ENCODE assay signal across 9 mouse cellular contexts in the genomic region with DNA sequence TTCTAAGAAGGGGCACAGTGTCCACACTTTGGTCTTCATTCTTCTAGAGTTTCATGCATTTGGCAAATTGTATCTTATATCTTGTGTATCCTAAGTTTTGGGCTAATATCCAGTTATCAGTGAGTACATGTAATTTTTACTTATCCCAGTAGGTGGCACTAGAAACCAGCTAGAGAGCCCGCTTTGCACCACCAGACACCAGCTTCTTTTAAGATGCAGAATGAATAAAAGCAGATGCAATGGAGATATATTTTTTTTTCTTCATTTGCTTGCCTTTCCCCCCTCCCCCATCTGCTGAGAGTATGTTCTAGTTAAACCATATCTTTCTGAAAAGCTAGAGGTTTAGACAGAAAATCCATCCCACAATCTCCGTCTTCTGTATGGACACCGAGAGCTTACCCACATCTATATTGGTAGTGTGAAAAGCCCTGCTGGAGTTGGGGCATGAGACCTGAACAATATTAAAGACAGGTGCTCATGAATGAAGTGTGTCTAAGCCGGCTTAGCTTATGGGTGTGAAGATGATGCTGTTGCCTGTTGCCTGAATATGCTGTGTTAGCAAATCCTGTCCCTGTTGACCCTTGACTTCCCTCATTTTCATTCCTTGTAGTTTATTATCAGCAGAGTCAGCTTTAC. TPM values are rescaled to one million over a fixed set of nuclear protein-coding genes. Genes with fewer than 3 reads are reported as not detected.
A peak's percentile ranks its signal among the peaks of the same experiment; 100 is the strongest.
DNase-seq lines count a peak whose midpoint lies in the region; ATAC-seq and TF ChIP-seq lines count a peak whose summit lies in the region.
"Had no signal": no experiment of that assay in that cellular context is flagged by ENCODE, and none has a peak within 500 bp of the region (broad histone marks: within the 10 kb centered on the region; RNA-seq: fewer than 3 reads in every experiment).

No protein-coding gene starts in this region.

- TF ChIP-seq EP300 in CH12.LX (IDR thresholded peaks at IDR 0.05; ENCODE audit: low read length): no peak

- in situ Hi-C loops in CH12.LX (cut with MboI; ENCODE audit: low pct_ligation_motif_present, low pct_unique_long_range_greater_than_20kb, low sequenced_read_pairs): no loop called here

- no peaks in the 10 kb centered on the region for H3K4me1 ChIP-seq in hindbrain, embryonic 16.5 days (ENCODE audit: control insufficient read depth, insufficient read depth, low read depth, low read length)
- H3K4me1 ChIP-seq in hindbrain, embryonic 10.5 days (replicated peaks): 0 out of 2 replicates have a peak, but pooled peaks cover 8% of the 10 kb centered on the region
- no peaks in the 10 kb centered on the region for H3K4me1 ChIP-seq in CH12.LX (ENCODE audit: control insufficient read depth in 1 of 2, insufficient read depth in 2 of 2)
- H3K4me1 ChIP-seq in forebrain, embryonic 15.5 days: 0 out of 2 replicates have a peak, but pooled peaks cover 3% of the 10 kb centered on the region
- no peaks in the 10 kb centered on the region for H3K4me1 ChIP-seq in midbrain, postnatal 0 days (ENCODE audit: insufficient read depth, low read length)

- no peaks in the 10 kb centered on the region for H3K9me3 ChIP-seq in hindbrain, embryonic 16.5 days (ENCODE audit: control insufficient read depth, low read length)
- no peaks in the 10 kb centered on the region for H3K9me3 ChIP-seq in hindbrain, embryonic 10.5 days
- H3K9me3 ChIP-seq in CH12.LX (replicated peaks; ENCODE audit: low read length): no peaks in the 10 kb centered on the region
- no peaks in the 10 kb centered on the region for H3K9me3 ChIP-seq in forebrain, embryonic 15.5 days
- H3K9me3 ChIP-seq in midbrain, postnatal 0 days (ENCODE audit: low read length): no peaks in the 10 kb centered on the region

- H3K4me3 ChIP-seq in hindbrain, embryonic 16.5 days (ENCODE audit: low read length): no peak overlapping the region
- no peak overlapping the region for H3K4me3 ChIP-seq in hindbrain, embryonic 10.5 days
- H3K4me3 ChIP-seq in CH12.LX (replicated peaks in 1 of 3; ENCODE audit: low read depth in 2 of 3, low read length in 2 of 3, poor library complexity in 1 of 3): no peak overlapping the region
- no peak overlapping the region for H3K4me3 ChIP-seq in forebrain, embryonic 15.5 days
- no peak overlapping the region for H3K4me3 ChIP-seq in midbrain, postnatal 0 days (ENCODE audit: low read depth, low read length)

- no peaks in the 10 kb centered on the region for H3K27me3 ChIP-seq in hindbrain, embryonic 16.5 days (replicated peaks; ENCODE audit: control insufficient read depth, insufficient read depth, low read length)
- no peaks in the 10 kb centered on the region for H3K27me3 ChIP-seq in hindbrain, embryonic 10.5 days (ENCODE audit: insufficient read depth, poor library complexity, severe bottlenecking)
- H3K27me3 ChIP-seq in CH12.LX (replicated peaks): peaks cover 30% of the 10 kb centered on the region
- H3K27me3 ChIP-seq in forebrain, embryonic 15.5 days: no peaks in the 10 kb centered on the region
- no peaks in the 10 kb centered on the region; the same call in 1 of the 2 replicates for H3K27me3 ChIP-seq in midbrain, postnatal 0 days (ENCODE audit: insufficient read depth, low read length)

- WGBS in hindbrain, embryonic 16.5 days: 54% methylated on average over 4 of the region's 4 CpGs
- WGBS in hindbrain, embryonic 10.5 days: 63% methylated on average over 4 of the region's 4 CpGs
- WGBS in forebrain, embryonic 15.5 days: 44% methylated on average over 4 of the region's 4 CpGs
- 34% methylated on average over 4 of the region's 4 CpGs for WGBS in midbrain, postnatal 0 days

- no peaks in the 10 kb centered on the region for H3K36me3 ChIP-seq in hindbrain, embryonic 16.5 days (ENCODE audit: control insufficient read depth, insufficient read depth, low read length)
- H3K36me3 ChIP-seq in hindbrain, embryonic 10.5 days: no peaks in the 10 kb centered on the region
- no peaks in the 10 kb centered on the region for H3K36me3 ChIP-seq in CH12.LX (replicated peaks in 1 of 2; ENCODE audit: control insufficient read depth in 1 of 2, insufficient read depth in 1 of 2, low read length in 1 of 2)
- no peaks in the 10 kb centered on the region for H3K36me3 ChIP-seq in forebrain, embryonic 15.5 days
- no peaks in the 10 kb centered on the region for H3K36me3 ChIP-seq in midbrain, postnatal 0 days (ENCODE audit: insufficient read depth, low read length)

- no peak overlapping the region for H3K9ac ChIP-seq in hindbrain, embryonic 16.5 days (ENCODE audit: low read depth, low read length)
- no peak overlapping the region for H3K9ac ChIP-seq in CH12.LX (ENCODE audit: insufficient read depth, low read depth)
- no peak overlapping the region for H3K9ac ChIP-seq in forebrain, embryonic 15.5 days (replicated peaks)
- H3K9ac ChIP-seq in midbrain, postnatal 0 days (replicated peaks; ENCODE audit: low read length, poor library complexity, severe bottlenecking): no peak overlapping the region

- peak; percentile 71 for TF ChIP-seq RAD21 in CH12.LX (IDR thresholded peaks at IDR 0.05; ENCODE audit: low read depth, low read length)

- H3K4me2 ChIP-seq in hindbrain, embryonic 16.5 days (ENCODE audit: low read length): no peak overlapping the region
- no peak overlapping the region for H3K4me2 ChIP-seq in CH12.LX (ENCODE audit: insufficient read depth, low read depth, poor library complexity, severe bottlenecking)
- H3K4me2 ChIP-seq in forebrain, embryonic 15.5 days (replicated peaks): no peak overlapping the region
- H3K4me2 ChIP-seq in midbrain, postnatal 0 days (ENCODE audit: low read depth, low read length, poor library complexity, severe bottlenecking): no peak overlapping the region

- dilution Hi-C loops in CH12.LX (cut with MboI; ENCODE audit: extremely low pct_ligation_motif_present, extremely low pct_unique_long_range_greater_than_20kb, low sequenced_read_pairs): no loop called here

- no peaks in the 10 kb centered on the region for H3K79me2 ChIP-seq in CH12.LX (replicated peaks; ENCODE audit: control insufficient read depth, extremely low read depth, insufficient read depth, poor library complexity, severe bottlenecking)

- ATAC-seq in hindbrain, embryonic 16.5 days: peak; percentile 63; the same call in 1 of the 2 replicates
- ATAC-seq in forebrain, embryonic 15.5 days (replicated peaks): peak; percentile 62
- ATAC-seq in midbrain, postnatal 0 days (ENCODE audit: low FRiP score): peak; percentile 16; the same call in 1 of the 2 replicates

- no peak overlapping the region for H3K27ac ChIP-seq in hindbrain, embryonic 16.5 days (ENCODE audit: low read depth, low read length)
- no peak overlapping the region for H3K27ac ChIP-seq in hindbrain, embryonic 10.5 days
- no peak overlapping the region for H3K27ac ChIP-seq in CH12.LX (ENCODE audit: insufficient read depth, low read depth)
- H3K27ac ChIP-seq in forebrain, embryonic 15.5 days (replicated peaks): no peak overlapping the region
- no peak overlapping the region for H3K27ac ChIP-seq in midbrain, postnatal 0 days (ENCODE audit: low read depth, low read length)

- peak; percentile 21 to 67; a peak in 2 of 4 replicates for TF ChIP-seq CTCF in CH12.LX (conservative IDR thresholded peaks at IDR 0.05 in 1 of 2, IDR thresholded peaks at IDR 0.05 in 1 of 2; ENCODE audit: low read depth in 2 of 2, low read length in 2 of 2)
- peak; percentile 82 for TF ChIP-seq CTCF in midbrain, postnatal 0 days (IDR thresholded peaks at IDR 0.05)

- no peak for DNase-seq in hindbrain, embryonic 10.5 days (ENCODE audit: low spot score)
- DNase-seq in CH12.LX (ENCODE audit: extremely low read depth) (peak; percentile 26), ZHBTc4 (ENCODE audit: low read depth, low spot score) (peak; percentile 21)
- peak; percentile 77 for DNase-seq in midbrain, postnatal 0 days (ENCODE audit: low spot score)
- DNase-seq in ovary, postnatal 14 days (ENCODE audit: low spot score): no peak
- no peak for DNase-seq in thymus, adult 18-20 months

- TF ChIP-seq POLR2A in CH12.LX (IDR thresholded peaks at IDR 0.05; ENCODE audit: low read depth, low read length): no peak

TF ChIP-seq in CH12.LX, 34 proteins besides CTCF, POLR2A, EP300 and RAD21:
- TF ChIP-seq SMC3 (IDR thresholded peaks at IDR 0.05; ENCODE audit: low read depth, low read length): peak; percentile 40
- no peak for TF ChIP-seq E2F4 (IDR thresholded peaks at IDR 0.05; ENCODE audit: insufficient replicate concordance, low read depth, low read length)
- 0 out of 2 replicates have a peak, but pooled peaks have one; percentile 15 for TF ChIP-seq MAFK (IDR thresholded peaks at IDR 0.05; ENCODE audit: insufficient replicate concordance, low read length)
- TF ChIP-seq ZKSCAN1 (IDR thresholded peaks at IDR 0.05; ENCODE audit: borderline replicate concordance, low read depth, low read length): no peak
- TF ChIP-seq USF2 (conservative IDR thresholded peaks at IDR 0.05; ENCODE audit: low read depth, low read length): no peak
- TF ChIP-seq KAT2A (IDR thresholded peaks at IDR 0.05; ENCODE audit: insufficient replicate concordance, low read length): no peak

RNA-seq across cellular contexts. Expression of gene Nell1, which starts 21.0 kb away (rescaled TPM):
- 36.0 and 38.2 TPM in 2 replicates for polyA plus RNA-seq in hindbrain, embryonic 16.5 days (2015; fragmentation: Nextera tagmentation; extraction: Ambion mirVana)
- 1.2 and 1.6 TPM in 2 replicates for polyA plus RNA-seq in hindbrain, embryonic 10.5 days (2016; fragmentation: Nextera tagmentation; extraction: Ambion mirVana)
- total RNA-seq in CH12.LX (2012; rRNA removed) (not detected in 2 replicates), CH12.LX (2014; rRNA removed) (not detected in 2 replicates)
- polyA plus RNA-seq in CH12.LX (2012; ENCODE audit: insufficient read length, low read depth): not detected in 2 replicates
- polyA plus RNA-seq in forebrain, embryonic 15.5 days (2015; fragmentation: Nextera tagmentation; extraction: Ambion mirVana): 8.6 and 10.3 TPM in 2 replicates
- total RNA-seq in midbrain, postnatal 0 days (2014; rRNA removed): 68.7 and 100 TPM in 2 replicates
- polyA plus RNA-seq in midbrain, postnatal 0 days (2015; fragmentation: Nextera tagmentation; extraction: Ambion mirVana): 55.3 and 56.9 TPM in 2 replicates

RNA-seq across cellular contexts. Expression of gene Slc6a5, which starts 43.7 kb away (rescaled TPM):
- 13.3 and 15.7 TPM in 2 replicates for polyA plus RNA-seq in hindbrain, embryonic 16.5 days (2015; fragmentation: Nextera tagmentation; extraction: Ambion mirVana)
- polyA plus RNA-seq in hindbrain, embryonic 10.5 days (2016; fragmentation: Nextera tagmentation; extraction: Ambion mirVana): 0.60 and 4.1 TPM in 2 replicates
- not detected in 2 replicates for total RNA-seq in CH12.LX (2012; rRNA removed)
- not detected in 2 replicates for total RNA-seq in CH12.LX (2014; rRNA removed)
- not detected in 2 replicates for polyA plus RNA-seq in CH12.LX (2012; ENCODE audit: insufficient read length, low read depth)
- polyA plus RNA-seq in forebrain, embryonic 15.5 days (2015; fragmentation: Nextera tagmentation; extraction: Ambion mirVana): not detected in 2 replicates
- total RNA-seq in midbrain, postnatal 0 days (2014; rRNA removed): 2.7 and 6.6 TPM in 2 replicates
- polyA plus RNA-seq in midbrain, postnatal 0 days (2015; fragmentation: Nextera tagmentation; extraction: Ambion mirVana): 0.22 and 0.36 TPM in 2 replicates
- polyA plus RNA-seq: intestine, embryonic 14.5 days had no signal

Comparison
In these comparisons a context has a peak if more than half of its experiments do, and no peak if none do; other contexts are left out.
1. DNase-seq: peak in CH12.LX (single experiment), ZHBTc4 (single experiment) and midbrain, postnatal 0 days (single experiment); none in hindbrain, embryonic 10.5 days (single experiment), ovary, postnatal 14 days (single experiment) and thymus, adult 18-20 months (0 of 2).
2. Peak in every context shown above with its lines, with median percentiles within 50 percentile points of each other: ATAC-seq.